Mouse (Mus musculus) left cerebral cortex, adult 2 months (tissue): ENCODE data around the gene Hist1h2bm. TPM values are rescaled to one million over a fixed set of nuclear protein-coding genes. Genes with fewer than 3 reads are reported as not detected.
"Not testable (repeated sequence)": the region's sequence is repeated elsewhere in the genome, so short reads cannot be mapped to it uniquely, and the experiment has no call there.

Experiments
- DNase-seq, 2 experiments: peaks; one replicate each; pipeline ENCODE4 v3.0.0; 2021 to 2022; ENCODE audit warnings: low spot score in 2 of 2, mixed read lengths in 1 of 2; ENCODE audit errors: extremely low spot score in 1 of 2
- H3K27ac ChIP-seq: fragments of 200-600 bp; 2 replicates; pipeline ENCODE4 v1.8.1; 2022
- H3K4me3 ChIP-seq: fragments of 200-600 bp; 2 replicates; pipeline ENCODE4 v1.8.1; 2022
- CTCF ChIP-seq: fragments of 200-600 bp; IDR thresholded peaks from 2 replicates; pipeline ENCODE4 v1.8.1; 2022; ENCODE audit warnings: antibody characterized with exemption, mild to moderate bottlenecking, moderate library complexity
- intact Hi-C: fragments of 180-260 bp; cut with DNase I; formaldehyde crosslinking; loops from one replicate; pipeline ENCODE4 v1.15.1; 2025
- total RNA-seq, 2 experiments: library from RNA; stranded (reverse); gene quantifications; 2 replicates each; pipeline ENCODE4 v1.2.3; 2021

Gene Hist1h2bm
- total RNA-seq, 2 experiments from 2014 or later, result 4.8 to 5.4 TPM

- intact Hi-C loops, result loop anchor here (1.0 to 10.0 kb wide), 4 partner anchors 16 to 1964 kb away; partner anchors contain the start of genes Hist1h2ac, Hist1h2bc and Hist1h4d
- no peak for DNase-seq
- peak overlapping the region; percentile 38; the same call in 1 of the 2 replicates for H3K4me3 ChIP-seq
- H3K27ac ChIP-seq, result no peak overlapping the region
- no peak for TF ChIP-seq CTCF
Measured at GRCm38 (mm10) chr13:21718381-21719080, 3.3 kb upstream of the Hist1h2bm start.

GRCm38 (mm10) chr13:21721107-21721756, 612 bp upstream of the Hist1h2bm start:
- H3K27ac ChIP-seq, intact Hi-C loops, DNase-seq: not testable (repeated sequence)
- H3K4me3 ChIP-seq, result peak overlapping the region; percentile 46

GRCm38 (mm10) chr13:21722373-21722925, 605 bp downstream of the Hist1h2bm start:
- Histone ChIP-seq H3K27ac (no peak overlapping the region), H3K4me3 (peak overlapping the region; percentile 46)
- no peak for TF ChIP-seq CTCF
- DNase-seq, result no peak
- intact Hi-C loops, result loop anchor here (2.0 kb wide), 1 partner anchor 56 kb away; no protein-coding TSS in a partner anchor

- no peak; the same call in 1 of the 2 replicates for TF ChIP-seq CTCF
- intact Hi-C loops, result loop anchor here (2.0 kb wide), 1 partner anchor 56 kb away; no protein-coding TSS in a partner anchor
- no peak for DNase-seq
- H3K27ac ChIP-seq, result no peak overlapping the region
- H3K4me3 ChIP-seq, result no peak overlapping the region
Measured at GRCm38 (mm10) chr13:21722993-21723836, 1.4 kb downstream of the Hist1h2bm start.

GRCm38 (mm10) chr13:21727948-21728572, 6.2 kb downstream of the Hist1h2bm start:
- no peak for TF ChIP-seq CTCF
- Histone ChIP-seq H3K4me3 (no peak overlapping the region), H3K27ac (no peak overlapping the region)
- intact Hi-C loops, result no loop called here
- DNase-seq, result no peak

- Histone ChIP-seq H3K4me3 (no peak overlapping the region), H3K27ac (no peak overlapping the region)
- intact Hi-C loops, result no loop called here
- DNase-seq, result no peak
- TF ChIP-seq CTCF, result no peak
Measured at GRCm38 (mm10) chr13:21729544-21729943, 7.7 kb downstream of the Hist1h2bm start.

GRCm38 (mm10) chr13:21733466-21733865, 11.6 kb downstream of the Hist1h2bm start:
- Histone ChIP-seq H3K4me3 (no peak overlapping the region), H3K27ac (no peak overlapping the region)
- intact Hi-C loops, result no loop called here
- TF ChIP-seq CTCF, result no peak; the same call in 1 of the 2 replicates
- no peak for DNase-seq

GRCm38 (mm10) chr13:21734010-21734905, 12.4 kb downstream of the Hist1h2bm start:
- intact Hi-C loops, result loop anchor here (1.0 kb wide), 2 partner anchors 16 kb away; partner anchors contain the start of gene Hist1h4k
- H3K4me3 ChIP-seq, result peak overlapping the region; percentile 48
- TF ChIP-seq CTCF, result peak; percentile 89
- H3K27ac ChIP-seq, result peak overlapping the region; percentile 63
- DNase-seq, result peak; percentile 61 to 66

- peak within 1 kb of the TSS; percentile 63 for H3K27ac ChIP-seq
- intact Hi-C loops, result loop anchor here (1.0 kb wide), 2 partner anchors 15 to 17 kb away; partner anchors contain the start of gene Hist1h4k
- H3K4me3 ChIP-seq, result peak within 1 kb of the TSS; percentile 48
- peak; percentile 71 for DNase-seq
Measured at GRCm38 (mm10) chr13:21734906-21735767, 13.3 kb downstream of the Hist1h2bm start, which contains the start of gene Hist1h4j. Hist1h4j (plus strand) TSS chr13:21735064.
